Mouse (Mus musculus) midbrain, embryonic 12.5 days (tissue): Measurements from ENCODE around the gene 2610528J11Rik. TPM values are rescaled to one million over a fixed set of nuclear protein-coding genes. Genes with fewer than 3 reads are reported as not detected.
"Not testable (repeated sequence)": the region's sequence is repeated elsewhere in the genome, so short reads cannot be mapped to it uniquely, and the experiment has no call there.

Source experiments
- ATAC-seq: fragments of 200-750 bp; cut with Nextera tagmentation; 2 replicates; pipeline ENCODE4 v1.8.0; 2017; ENCODE audit warnings: low read depth, moderate TSS enrichment, moderate library complexity; ENCODE audit not compliant: low FRiP score
- H3K27ac ChIP-seq: fragments of 300-500 bp; sonication (generic); replicated peaks from 2 replicates; pipeline ENCODE4 v1.5.1; 2016; ENCODE audit warnings: mild to moderate bottlenecking
- H3K27me3 ChIP-seq: fragments of 300-500 bp; sonication (generic); 2 replicates; pipeline ENCODE4 v1.6.1; 2016; ENCODE audit warnings: mild to moderate bottlenecking
- H3K36me3 ChIP-seq: fragments of 300-500 bp; sonication (generic); 2 replicates; pipeline ENCODE4 v1.6.1; 2016
- H3K4me1 ChIP-seq: fragments of 300-500 bp; sonication (generic); 2 replicates; pipeline ENCODE4 v1.6.1; 2016
- H3K4me2 ChIP-seq: fragments of 300-500 bp; sonication (generic); replicated peaks from 2 replicates; pipeline ENCODE4 v1.6.1; 2016; ENCODE audit warnings: mild to moderate bottlenecking, moderate library complexity
- H3K4me3 ChIP-seq: fragments of 300-500 bp; sonication (generic); 2 replicates; pipeline ENCODE4 v1.5.1; 2016; ENCODE audit warnings: mild to moderate bottlenecking
- H3K9ac ChIP-seq: fragments of 300-500 bp; sonication (generic); replicated peaks from 2 replicates; pipeline ENCODE4 v1.6.1; 2016; ENCODE audit warnings: mild to moderate bottlenecking, moderate library complexity
- H3K9me3 ChIP-seq: fragments of 300-500 bp; sonication (generic); 2 replicates; pipeline ENCODE4 v1.6.1; 2016; ENCODE audit warnings: mild to moderate bottlenecking
- whole genome bisulfite sequencing: fragments of 180-500 bp; shearing (Covaris S2); methylation state at CpG from one replicate; pipeline ENCODE4 v1.1.7; 2016; 5-methylcytosine and 5-hydroxymethylcytosine counted together
- polyA plus RNA-seq: library from polyadenylated mRNA; unstranded; fragments of >200 nt; fragmentation: Nextera tagmentation; extraction: Ambion mirVana; gene quantifications from 2 replicates; pipeline ENCODE4 v1.2.1, GENCODE M21; 2016

Gene 2610528J11Rik
- polyA plus RNA-seq, 1 experiment from 2014 or later: 0.26 TPM

DNA sequence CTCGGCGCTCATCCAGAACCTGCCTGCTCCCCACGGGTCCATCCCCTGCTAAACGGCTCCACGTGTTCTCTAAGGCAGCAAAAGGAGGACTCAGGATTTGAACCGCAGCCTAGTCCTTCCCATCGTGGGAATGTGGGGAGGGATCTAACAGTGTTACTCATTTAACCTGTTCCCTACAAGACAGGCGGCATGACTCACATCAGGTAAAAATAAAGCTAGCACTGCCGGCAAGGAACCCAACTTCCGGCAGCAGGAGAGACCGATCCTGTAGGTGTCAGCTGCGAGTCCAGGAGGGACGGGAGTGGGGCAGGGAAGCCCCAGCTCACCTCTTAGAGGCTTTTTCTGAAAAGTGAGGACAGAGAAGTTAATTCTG, 16.3 kb downstream of the 2610528J11Rik start:
- H3K4me2 ChIP-seq: peak overlapping the region; percentile 52
- no peak for ATAC-seq
- H3K9me3 ChIP-seq: peaks cover 2% of the 10 kb centered on the region
- peak overlapping the region; percentile 20; the same call in 1 of the 2 replicates for H3K4me3 ChIP-seq
- H3K36me3 ChIP-seq: no peaks in the 10 kb centered on the region
- peaks cover 54% of the 10 kb centered on the region for H3K27me3 ChIP-seq
- no peak overlapping the region for H3K9ac ChIP-seq
- H3K4me1 ChIP-seq: peaks cover 11% of the 10 kb centered on the region; the same call in 1 of the 2 replicates
- no peak overlapping the region for H3K27ac ChIP-seq
- whole genome bisulfite sequencing: 23% methylated on average over 13 of the region's 13 CpGs

DNA sequence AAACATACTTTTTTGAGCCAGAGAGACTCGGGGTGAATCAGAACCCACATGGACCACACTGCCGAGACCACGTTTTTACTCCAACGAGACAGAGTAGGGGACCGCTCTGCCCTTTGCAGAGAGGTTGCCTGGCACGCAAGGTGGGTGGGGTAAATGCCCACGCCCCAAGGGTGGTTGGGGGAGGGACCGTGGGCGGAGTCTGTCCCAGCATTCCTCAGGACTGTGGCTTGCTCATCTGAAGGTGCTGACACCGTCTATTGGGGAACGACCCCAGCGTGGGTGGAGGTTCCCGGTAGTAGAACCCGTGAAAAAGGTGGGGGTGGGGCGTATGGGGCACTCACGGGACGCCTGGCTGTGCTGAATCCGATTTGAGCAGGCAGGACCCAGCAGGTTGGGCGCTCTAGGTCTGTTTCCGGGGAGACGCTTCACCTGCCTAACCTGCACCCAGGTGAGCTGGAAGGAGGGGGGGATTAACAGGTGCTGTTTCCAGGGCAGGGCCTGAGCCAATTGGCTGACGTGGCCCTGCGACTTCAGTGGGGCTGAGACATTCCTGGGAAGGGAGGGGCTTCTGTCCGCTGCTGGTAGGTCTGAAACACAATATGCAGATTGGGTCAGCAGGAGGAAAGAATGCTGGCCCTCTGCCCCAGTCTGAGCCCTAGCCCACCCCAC, 16.9 kb downstream of the 2610528J11Rik start, which contains the start of gene Tmem125:
Gene Tmem125, minus strand, starts transcription at position 453 of the 669 bp plus-strand sequence.
- WGBS: 3% methylated on average over 24 of the region's 24 CpGs
- ATAC-seq: 0 out of 2 replicates have a peak, but pooled peaks have one; percentile 16
- H3K9ac ChIP-seq: no peak within 1 kb of the TSS

DNA sequence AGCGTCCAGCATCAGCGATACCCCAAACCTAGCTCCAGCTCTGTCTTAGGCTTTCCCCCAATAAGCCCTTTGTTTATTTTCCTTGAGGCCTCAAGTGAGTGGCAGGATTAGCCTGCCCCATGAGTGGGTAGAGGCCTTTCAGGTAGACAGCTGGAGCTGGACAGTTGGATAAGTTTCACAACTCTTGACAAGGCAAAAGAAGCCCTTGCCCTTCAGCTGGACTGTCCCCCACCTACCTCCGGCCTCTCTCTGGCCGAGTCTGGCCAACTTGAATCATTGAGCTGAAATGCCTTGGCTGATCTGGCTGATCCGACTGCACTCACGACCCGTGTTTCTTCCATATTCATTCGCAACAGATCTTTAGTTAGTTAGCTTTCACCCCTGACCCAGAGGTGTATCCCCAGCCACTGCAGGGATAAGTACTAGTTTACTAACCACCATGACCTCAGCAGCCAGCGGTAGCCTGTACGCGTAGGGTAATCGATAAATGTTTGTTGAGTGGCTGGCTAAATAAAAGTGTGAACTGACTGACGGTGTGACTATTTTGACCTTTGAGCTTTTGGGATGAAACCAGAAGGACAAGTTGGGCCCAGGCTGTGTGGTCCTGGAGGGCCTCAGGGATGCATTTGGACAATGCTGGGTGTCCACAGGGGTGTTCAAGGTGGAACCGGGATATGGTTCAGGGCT, 17.8 kb downstream of the 2610528J11Rik start:
- no peak overlapping the region for H3K4me2 ChIP-seq

More for the DNA sequence above, 16.9 kb downstream of the 2610528J11Rik start, which contains the start of gene Tmem125:
- Histone ChIP-seq H3K27ac (no peak within 1 kb of the TSS), H3K36me3 (no peaks in the 10 kb centered on the region), H3K4me3 (peak within 1 kb of the TSS; percentile 20), H3K27me3 (peaks cover 49% of the 10 kb centered on the region), H3K4me2 (peak within 1 kb of the TSS; percentile 52), H3K4me1 (peaks cover 11% of the 10 kb centered on the region; the same call in 1 of the 2 replicates), H3K9me3 (peaks cover 2% of the 10 kb centered on the region)

DNA sequence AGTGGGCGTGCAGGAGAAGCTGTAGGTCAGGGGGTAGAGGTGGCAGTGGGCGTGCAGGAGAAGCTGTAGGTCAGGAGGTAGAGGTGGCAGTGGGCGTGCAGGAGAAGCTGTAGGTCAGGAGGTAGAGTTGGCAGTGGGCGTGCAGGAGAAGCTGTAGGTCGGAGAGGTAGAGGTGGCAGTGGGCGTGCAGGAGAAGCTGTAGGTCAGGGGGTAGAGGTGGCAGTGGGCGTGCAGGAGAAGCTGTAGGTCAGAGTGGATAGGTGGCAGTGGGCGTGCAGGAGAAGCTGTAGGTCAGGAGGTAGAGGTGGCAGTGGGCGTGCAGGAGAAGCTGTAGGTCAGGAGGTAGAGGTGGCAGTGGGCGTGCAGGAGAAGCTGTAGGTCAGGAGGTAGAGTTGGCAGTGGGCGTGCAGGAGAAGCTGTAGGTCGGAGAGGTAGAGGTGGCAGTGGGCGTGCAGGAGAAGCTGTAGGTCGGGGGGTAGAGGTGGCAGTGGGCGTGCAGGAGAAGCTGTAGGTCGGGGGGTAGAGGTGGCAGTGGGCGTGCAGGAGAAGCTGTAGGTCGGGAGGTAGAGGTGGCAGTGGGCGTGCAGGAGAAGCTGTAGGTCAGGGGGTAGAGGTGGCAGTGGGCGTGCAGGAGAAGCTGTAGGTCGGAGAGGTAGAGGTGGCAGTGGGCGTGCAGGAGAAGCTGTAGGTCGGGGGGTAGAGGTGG, 20.8 kb downstream of the 2610528J11Rik start:
- 89% methylated on average over 23 of the region's 23 CpGs for WGBS
- not testable (repeated sequence) for ATAC-seq, H3K4me1 ChIP-seq, H3K9ac ChIP-seq, H3K36me3 ChIP-seq, H3K4me2 ChIP-seq, H3K4me3 ChIP-seq, H3K27ac ChIP-seq, H3K9me3 ChIP-seq
- peaks cover 15% of the 10 kb centered on the region for H3K27me3 ChIP-seq

More for the DNA sequence above, 17.8 kb downstream of the 2610528J11Rik start:
- Histone ChIP-seq H3K9ac (no peak overlapping the region), H3K36me3 (no peaks in the 10 kb centered on the region), H3K9me3 (peaks cover 2% of the 10 kb centered on the region), H3K27me3 (peaks cover 41% of the 10 kb centered on the region), H3K27ac (no peak overlapping the region), H3K4me3 (no peak overlapping the region), H3K4me1 (peaks cover 11% of the 10 kb centered on the region; the same call in 1 of the 2 replicates)
- ATAC-seq: no peak
- 69% methylated on average over 14 of the region's 14 CpGs for WGBS

DNA sequence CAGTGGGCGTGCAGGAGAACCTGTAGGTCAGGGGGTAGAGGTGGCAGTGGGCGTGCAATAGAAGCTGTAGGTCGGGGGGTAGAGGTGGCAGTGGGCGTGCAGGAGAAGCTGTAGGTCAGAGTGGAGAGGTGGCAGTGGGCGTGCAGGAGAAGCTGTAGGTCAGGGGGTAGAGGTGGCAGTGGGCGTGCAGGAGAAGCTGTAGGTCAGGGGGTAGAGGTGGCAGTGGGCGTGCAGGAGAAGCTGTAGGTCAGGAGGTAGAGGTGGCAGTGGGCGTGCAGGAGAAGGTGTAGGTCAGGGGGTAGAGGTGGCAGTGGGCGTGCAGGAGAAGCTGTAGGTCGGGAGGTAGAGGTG, 21.3 kb downstream of the 2610528J11Rik start:
- not testable (repeated sequence) for H3K9ac ChIP-seq, H3K4me3 ChIP-seq, ATAC-seq, H3K4me2 ChIP-seq, H3K36me3 ChIP-seq, H3K9me3 ChIP-seq, H3K27ac ChIP-seq, H3K27me3 ChIP-seq, H3K4me1 ChIP-seq
- WGBS: 88% methylated on average over 10 of the region's 10 CpGs

DNA sequence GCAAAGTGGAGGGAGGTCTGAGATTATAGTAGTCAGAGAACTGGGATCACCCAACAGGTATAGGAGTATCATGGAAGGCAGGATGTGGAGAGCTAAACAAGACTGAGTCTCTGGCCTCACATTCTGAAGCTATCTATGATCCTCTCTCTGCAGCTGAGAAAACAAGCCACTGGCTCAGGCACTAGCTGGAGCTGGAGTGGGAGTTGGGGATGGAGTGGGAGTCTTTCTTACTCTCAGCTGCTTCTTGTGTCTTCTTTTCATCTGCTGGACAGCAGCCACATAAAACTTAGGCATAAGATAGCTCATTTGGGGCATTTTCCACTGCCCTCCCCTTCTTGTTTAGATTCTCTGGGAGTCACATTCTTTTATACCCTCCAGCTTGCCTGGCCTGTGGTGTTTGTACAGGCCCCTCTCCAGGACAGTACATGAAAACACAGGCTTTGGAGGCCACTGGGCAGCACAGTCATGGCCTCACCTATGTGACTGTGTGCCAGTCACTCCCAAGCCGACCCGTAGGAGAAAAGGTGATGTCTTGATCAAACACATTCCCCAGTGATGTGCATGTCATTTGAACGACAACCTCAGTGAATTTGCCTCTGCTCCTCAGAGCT, 26.3 kb downstream of the 2610528J11Rik start:
- Histone ChIP-seq H3K4me3 (no peak overlapping the region), H3K4me2 (no peak overlapping the region), H3K36me3 (no peaks in the 10 kb centered on the region), H3K9ac (no peak overlapping the region), H3K27ac (no peak overlapping the region), H3K4me1 (no peaks in the 10 kb centered on the region), H3K27me3 (no peaks in the 10 kb centered on the region), H3K9me3 (no peaks in the 10 kb centered on the region)
- WGBS: 67% methylated on average over 3 of the region's 3 CpGs
- no peak for ATAC-seq

DNA sequence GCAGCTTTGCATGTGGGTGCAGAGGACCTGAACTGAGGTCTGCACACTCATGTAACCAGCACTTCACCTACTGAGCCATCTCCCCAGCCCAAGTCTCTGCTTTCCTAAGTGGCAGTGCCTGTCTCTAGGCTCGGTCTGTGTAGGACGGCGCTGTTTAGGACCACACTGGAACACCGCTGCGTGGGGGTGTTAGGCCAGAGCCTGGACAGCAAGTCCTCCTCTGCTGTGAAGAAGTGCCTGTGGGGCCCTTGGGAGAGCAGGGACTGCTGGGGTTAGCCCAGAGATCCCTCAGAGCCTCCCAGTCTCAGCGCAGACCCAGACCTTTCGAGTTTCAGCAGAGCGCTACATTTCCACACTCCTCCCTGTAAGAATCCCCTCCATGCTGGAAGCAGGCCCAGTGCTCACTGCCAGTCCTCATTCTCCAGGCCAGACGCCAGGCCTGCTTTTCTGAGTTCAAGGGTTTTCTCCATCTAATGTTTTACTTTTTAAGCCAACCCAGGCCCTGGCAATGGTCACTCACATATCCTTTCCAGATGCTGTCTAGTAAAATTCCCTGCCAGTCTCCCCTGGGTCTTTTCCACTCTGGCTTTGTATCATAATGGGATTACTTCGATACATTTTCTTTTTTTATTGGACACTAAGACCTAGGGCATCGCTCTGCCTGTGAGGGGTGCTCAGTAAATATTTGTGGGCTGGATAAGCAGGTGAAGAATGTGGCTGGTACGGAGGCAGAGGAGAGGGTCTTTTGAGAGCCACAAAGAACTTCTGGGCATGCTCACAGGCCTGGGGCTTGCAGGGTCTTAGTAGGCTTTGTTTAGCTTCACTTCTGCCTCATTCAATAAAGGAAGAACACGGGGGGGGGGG, 37.5 kb downstream of the 2610528J11Rik start:
- ATAC-seq: no peak; the same call in 1 of the 2 replicates
- Histone ChIP-seq H3K9ac (no peak overlapping the region), H3K4me1 (no peaks in the 10 kb centered on the region), H3K4me3 (no peak overlapping the region), H3K9me3 (peaks cover 4% of the 10 kb centered on the region; the same call in 1 of the 2 replicates), H3K27ac (peak overlapping the region; percentile 32; the same call in 1 of the 2 replicates), H3K27me3 (no peaks in the 10 kb centered on the region; the same call in 1 of the 2 replicates), H3K4me2 (no peak overlapping the region), H3K36me3 (no peaks in the 10 kb centered on the region)
- whole genome bisulfite sequencing: 57% methylated on average over 13 of the region's 13 CpGs

DNA sequence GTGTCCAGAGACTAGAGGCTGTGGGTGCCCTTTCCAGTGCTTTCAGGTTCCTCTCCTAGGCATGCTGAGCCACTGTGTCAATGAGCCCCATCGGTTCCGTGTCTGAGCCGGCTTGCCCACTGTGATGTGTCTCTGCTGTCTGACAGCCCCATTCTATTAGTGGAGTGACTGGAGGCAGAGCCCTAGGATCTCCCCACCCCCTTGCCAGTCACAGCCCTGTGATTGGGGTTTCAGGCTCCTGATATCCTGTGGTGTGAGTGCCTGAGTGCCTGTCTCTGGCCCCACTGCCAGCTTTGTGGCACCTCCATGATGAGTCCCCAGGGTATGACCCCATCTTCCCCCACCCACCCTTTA, 38.1 kb downstream of the 2610528J11Rik start:
- no peak overlapping the region for H3K9ac ChIP-seq
- 0 out of 2 replicates have a peak overlapping the region, but pooled peaks have one; percentile 32 for H3K27ac ChIP-seq
- H3K4me2 ChIP-seq: no peak overlapping the region
- no peaks in the 10 kb centered on the region for H3K4me1 ChIP-seq
- H3K36me3 ChIP-seq: no peaks in the 10 kb centered on the region
- 23% methylated on average over 3 of the region's 3 CpGs for WGBS
- peaks cover 4% of the 10 kb centered on the region; the same call in 1 of the 2 replicates for H3K9me3 ChIP-seq
- H3K27me3 ChIP-seq: no peaks in the 10 kb centered on the region; the same call in 1 of the 2 replicates
- peak; percentile 45; the same call in 1 of the 2 replicates for ATAC-seq
- H3K4me3 ChIP-seq: no peak overlapping the region

DNA sequence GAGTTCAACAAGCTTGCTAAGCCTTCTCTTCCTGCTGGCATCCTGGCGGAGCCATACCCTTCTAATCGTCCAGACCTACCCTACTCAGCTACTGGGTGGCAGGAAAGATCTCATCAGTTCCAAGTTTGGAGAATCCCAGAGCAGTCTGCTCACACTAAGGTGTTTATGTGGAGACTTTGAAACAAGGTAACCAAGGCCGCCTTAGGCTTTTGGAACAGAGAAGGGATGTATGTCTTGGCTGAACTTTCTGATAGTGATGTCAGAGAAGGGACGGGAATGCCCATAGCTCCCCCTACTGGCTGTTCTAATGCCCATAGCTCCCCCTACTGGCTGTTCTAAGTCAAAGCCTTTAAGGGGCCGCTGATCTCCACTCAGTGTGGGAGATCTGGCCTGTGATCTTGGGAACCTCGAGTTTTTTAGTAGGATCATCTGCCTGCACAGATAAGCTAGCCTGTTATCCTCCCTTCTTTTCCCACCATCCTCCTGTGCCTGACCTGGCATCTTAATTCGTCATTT, 39.4 kb downstream of the 2610528J11Rik start:
- Histone ChIP-seq H3K4me3 (no peak overlapping the region), H3K27ac (no peak overlapping the region), H3K4me1 (no peaks in the 10 kb centered on the region), H3K36me3 (no peaks in the 10 kb centered on the region), H3K27me3 (no peaks in the 10 kb centered on the region; the same call in none of the 2 replicates), H3K9me3 (peaks cover 4% of the 10 kb centered on the region; the same call in 1 of the 2 replicates), H3K9ac (no peak overlapping the region), H3K4me2 (no peak overlapping the region)
- ATAC-seq: no peak
- WGBS: 36% methylated on average over 7 of the region's 7 CpGs

DNA sequence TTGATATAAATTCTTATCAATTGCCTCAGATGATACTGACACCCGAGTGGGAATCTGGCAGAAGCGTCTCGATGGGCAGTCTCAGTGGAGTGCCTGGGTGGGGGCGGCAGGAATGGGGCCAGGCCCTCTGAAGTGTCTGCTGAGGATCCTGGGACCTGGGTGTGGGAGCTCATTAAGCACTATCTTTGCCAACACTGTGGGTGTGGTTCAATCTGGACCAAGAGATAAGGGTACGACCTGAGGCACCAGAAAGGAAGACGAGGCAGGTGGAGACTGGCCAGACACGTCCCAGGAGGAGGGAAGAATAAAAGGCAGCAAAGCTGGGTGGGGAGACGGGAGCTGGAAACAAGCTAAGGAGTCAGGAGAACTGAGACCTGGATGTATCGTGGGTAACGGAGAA, 41.9 kb downstream of the 2610528J11Rik start:
- H3K9me3 ChIP-seq: no peaks in the 10 kb centered on the region
- no peaks in the 10 kb centered on the region for H3K36me3 ChIP-seq
- H3K4me1 ChIP-seq: no peaks in the 10 kb centered on the region
- H3K9ac ChIP-seq: no peak overlapping the region
- ATAC-seq: no peak
- H3K27ac ChIP-seq: no peak overlapping the region
- 75% methylated on average over 10 of the region's 10 CpGs for WGBS
- H3K4me3 ChIP-seq: no peak overlapping the region
- H3K27me3 ChIP-seq: peaks cover 5% of the 10 kb centered on the region
- H3K4me2 ChIP-seq: no peak overlapping the region

DNA sequence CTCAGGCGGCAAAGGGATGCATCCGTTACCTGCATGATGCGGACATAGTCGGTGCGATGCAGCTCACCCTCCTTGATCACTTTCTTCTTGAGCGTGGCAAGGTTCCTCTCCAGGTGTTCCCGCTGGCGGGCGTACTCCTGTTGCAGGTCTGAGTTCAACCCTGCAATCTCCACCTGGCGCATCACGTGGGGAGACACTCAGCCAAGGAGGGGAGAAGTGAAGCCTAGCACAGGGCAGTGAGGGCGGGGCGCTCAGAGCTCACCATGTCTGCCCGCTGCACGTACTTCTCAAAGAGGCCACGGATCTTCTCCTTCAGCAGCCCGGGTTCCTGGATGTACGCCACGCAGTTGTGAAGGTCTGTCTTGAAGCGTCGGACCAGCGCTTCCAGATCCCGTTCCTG, 42.5 kb downstream of the 2610528J11Rik start:
- Histone ChIP-seq H3K27me3 (peaks cover 5% of the 10 kb centered on the region), H3K9me3 (no peaks in the 10 kb centered on the region), H3K36me3 (no peaks in the 10 kb centered on the region), H3K9ac (no peak overlapping the region), H3K4me3 (no peak overlapping the region), H3K4me2 (no peak overlapping the region), H3K27ac (no peak overlapping the region), H3K4me1 (no peaks in the 10 kb centered on the region)
- 81% methylated on average over 23 of the region's 23 CpGs for WGBS
- ATAC-seq: no peak
